Mouse (Mus musculus) small intestine, adult 2 months (tissue): ENCODE data around the gene Mast4.

Source experiments
- CTCF ChIP-seq: fragments of 200-500 bp; IDR thresholded peaks from 2 replicates; pipeline ENCODE4 v1.5.1; 2012; ENCODE audit warnings: low read depth, mild to moderate bottlenecking, control low read depth, inconsistent platforms, low read length, moderate library complexity, mixed read lengths; ENCODE audit not compliant: insufficient replicate concordance, insufficient read length; ENCODE audit errors: extremely low read depth
- POLR2A ChIP-seq: fragments of 200-500 bp; IDR thresholded peaks from 2 replicates; pipeline ENCODE4 v1.6.1; 2012; ENCODE audit warnings: low read depth, mild to moderate bottlenecking, control low read depth, inconsistent platforms, low read length, moderate library complexity

- no peak for TF ChIP-seq CTCF
- TF ChIP-seq POLR2A = no peak
Observed at GRCm38 (mm10) chr13:103302077-103302476, 32.2 kb downstream of the Mast4 start.
